Mouse (Mus musculus) olfactory bulb, adult 2 months (tissue): ENCODE data around the gene Olfr1085. TPM values are rescaled to one million over a fixed set of nuclear protein-coding genes. Genes with fewer than 3 reads are reported as not detected.
"Not testable (repeated sequence)": the region's sequence is repeated elsewhere in the genome, so short reads cannot be mapped to it uniquely, and the experiment has no call there.

Experiments used
- H3K27ac ChIP-seq: fragments of 200-500 bp; 2 replicates; pipeline ENCODE4 v1.5.1; 2012; ENCODE audit warnings: low read depth, low read length; ENCODE audit not compliant: insufficient read depth
- H3K4me1 ChIP-seq: fragments of 200-500 bp; 2 replicates; pipeline ENCODE4 v1.6.1; 2012; ENCODE audit warnings: low read length; ENCODE audit not compliant: control insufficient read depth, insufficient read depth
- H3K4me3 ChIP-seq: fragments of 200-500 bp; 2 replicates; pipeline ENCODE4 v1.5.1; 2012; ENCODE audit warnings: mild to moderate bottlenecking, low read depth, low read length, moderate library complexity; ENCODE audit not compliant: insufficient read depth
- CTCF ChIP-seq: fragments of 200-500 bp; IDR thresholded peaks from 2 replicates; pipeline ENCODE4 v1.5.1; 2012; ENCODE audit warnings: low read depth, mild to moderate bottlenecking, low read length, moderate library complexity; ENCODE audit not compliant: insufficient read depth
- POLR2A ChIP-seq: fragments of 200-500 bp; IDR thresholded peaks from 2 replicates; pipeline ENCODE4 v1.6.1; 2012; ENCODE audit warnings: mild to moderate bottlenecking, low read depth, low read length, moderate library complexity; ENCODE audit not compliant: insufficient read depth
- WGBS: fragments of 180-500 bp; shearing (Covaris S2); methylation state at CpG from one replicate; pipeline ENCODE4 v1.1.7; 2018; 5-methylcytosine and 5-hydroxymethylcytosine counted together
- polyA plus RNA-seq: library from polyadenylated mRNA; stranded (reverse); fragments of >200 nt; gene quantifications from 2 replicates; pipeline ENCODE4 v1.2.4, GENCODE M21; 2012; ENCODE audit warnings: low replicate concordance; ENCODE audit not compliant: missing spikeins, insufficient read depth, insufficient read length

The Olfr1085 gene
- not detected in 2 replicates for polyA plus RNA-seq

- H3K4me1 ChIP-seq: no peaks in the 10 kb centered on the region
- 25% methylated on average over 1 of the region's 1 CpGs for WGBS
- H3K27ac ChIP-seq: no peak within 1 kb of the TSS
- H3K4me3 ChIP-seq: no peak within 1 kb of the TSS
- TF ChIP-seq CTCF (no peak), POLR2A (no peak)
Observed at GRCm38 (mm10) chr2:86661919-86662318, at the start of gene Olfr1085. Gene Olfr1085, minus strand, starts transcription at chr2:86662019.

DNA sequence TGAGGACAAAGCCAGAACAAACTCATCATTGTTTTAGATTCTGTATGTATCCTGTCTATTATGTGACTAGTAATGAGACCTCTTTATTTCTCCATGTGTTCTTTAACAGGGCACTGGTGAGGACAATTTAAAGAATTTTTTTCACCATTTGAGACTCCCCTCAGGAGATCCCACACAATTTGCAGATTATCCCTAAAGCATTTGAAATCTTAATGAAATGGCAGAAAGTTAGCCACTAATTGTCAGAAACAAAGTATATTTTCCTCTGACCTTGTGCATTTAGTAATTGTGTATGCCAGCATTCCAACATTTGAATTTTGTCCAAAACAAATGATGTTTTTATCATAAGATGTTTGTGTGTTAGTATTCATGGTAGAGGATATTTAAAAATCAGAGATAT, 36.5 kb upstream of the Olfr1085 start, which contains the start of gene Olfr1087:
Gene Olfr1087, minus strand, starts transcription at position 101 of the 400 bp plus-strand sequence.
- TF ChIP-seq CTCF (no peak), POLR2A (no peak)
- H3K4me1 ChIP-seq: no peaks in the 10 kb centered on the region
- H3K4me3 ChIP-seq: no peak within 1 kb of the TSS
- no peak within 1 kb of the TSS for H3K27ac ChIP-seq

DNA sequence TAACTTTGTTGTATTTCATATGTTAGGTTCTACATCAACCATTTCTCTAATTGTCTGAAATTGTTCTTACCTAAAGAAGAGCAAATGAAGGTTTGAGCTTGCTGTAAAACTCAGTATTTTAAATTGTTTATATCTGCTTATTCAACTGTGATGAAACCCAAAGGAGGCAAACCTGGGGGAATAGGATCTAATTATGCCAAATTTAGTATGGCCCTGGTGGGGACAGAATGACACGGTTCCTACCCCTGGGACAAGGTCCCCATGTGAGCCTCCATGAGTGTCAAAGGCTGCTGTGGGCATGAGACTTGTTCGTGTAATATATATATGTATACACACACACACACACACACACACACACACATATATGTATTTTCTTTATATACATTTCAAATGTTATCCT, 18.2 kb upstream of the Olfr1085 start, which contains the start of gene Olfr1086:
Gene Olfr1086, minus strand, starts transcription at position 101 of the 400 bp plus-strand sequence.
- no peaks in the 10 kb centered on the region for H3K4me1 ChIP-seq
- no peak within 1 kb of the TSS for H3K4me3 ChIP-seq
- no peak for TF ChIP-seq CTCF
- no peak for TF ChIP-seq POLR2A
- 77% methylated on average over 2 of the region's 2 CpGs for WGBS
- H3K27ac ChIP-seq: no peak within 1 kb of the TSS

GRCm38 (mm10) chr2:86639625-86640024, 22.2 kb downstream of the Olfr1085 start, which contains the start of gene Olfr1084:
Gene Olfr1084, minus strand, starts transcription at chr2:86639725.
- H3K4me1 ChIP-seq, H3K4me3 ChIP-seq, H3K27ac ChIP-seq: not testable (repeated sequence)
- 96% methylated on average over 1 of the region's 1 CpGs for WGBS

Other genes starting within 250 kb of the Olfr1085 start
- gene Olfr1061, start 248.0 kb downstream of the Olfr1085 start, polyA plus RNA-seq: not detected in 2 replicates
- not detected in 2 replicates for gene Olfr1062, start 235.3 kb downstream of the Olfr1085 start, polyA plus RNA-seq
- not detected in 2 replicates for gene Olfr1065, start 211.4 kb downstream of the Olfr1085 start, polyA plus RNA-seq
- gene Olfr1066, start 205.8 kb downstream of the Olfr1085 start, polyA plus RNA-seq: not detected in 2 replicates
- gene Olfr228, start 174.6 kb downstream of the Olfr1085 start, polyA plus RNA-seq: not detected in 2 replicates
- gene Olfr1076, start 153.6 kb downstream of the Olfr1085 start, polyA plus RNA-seq: not detected in 2 replicates
- not detected in 2 replicates for gene Olfr1079, start 119.5 kb downstream of the Olfr1085 start, polyA plus RNA-seq
- not detected in 2 replicates for gene Olfr1080, start 103.8 kb downstream of the Olfr1085 start, polyA plus RNA-seq
- gene Olfr1082, start 63.1 kb downstream of the Olfr1085 start, polyA plus RNA-seq: not detected in 2 replicates
- gene Olfr1084, start 22.3 kb downstream of the Olfr1085 start, polyA plus RNA-seq: not detected in 2 replicates
- gene Olfr1086, start 18.1 kb upstream of the Olfr1085 start, polyA plus RNA-seq: not detected in 2 replicates
- gene Olfr1087, start 36.4 kb upstream of the Olfr1085 start, polyA plus RNA-seq: not detected in 2 replicates
- gene Olfr1089, start 71.7 kb upstream of the Olfr1085 start, polyA plus RNA-seq: not detected in 2 replicates
- not detected in 2 replicates for gene Olfr1090, start 97.0 kb upstream of the Olfr1085 start, polyA plus RNA-seq
- gene Olfr1093, start 120.5 kb upstream of the Olfr1085 start, polyA plus RNA-seq: not detected in 2 replicates
- not detected in 2 replicates for gene Olfr141, start 148.0 kb upstream of the Olfr1085 start, polyA plus RNA-seq
- gene Olfr1094, start 162.6 kb upstream of the Olfr1085 start, polyA plus RNA-seq: not detected in 2 replicates
- not detected in 2 replicates for gene Olfr1095, start 189.7 kb upstream of the Olfr1085 start, polyA plus RNA-seq
- gene Gm13723, start 212.8 kb upstream of the Olfr1085 start, polyA plus RNA-seq: not detected in 2 replicates
- not detected in 2 replicates for gene Olfr1097, start 230.2 kb upstream of the Olfr1085 start, polyA plus RNA-seq